Mouse (Mus musculus): ENCODE results near the gene Kremen2.

The Kremen2 gene

DNA sequence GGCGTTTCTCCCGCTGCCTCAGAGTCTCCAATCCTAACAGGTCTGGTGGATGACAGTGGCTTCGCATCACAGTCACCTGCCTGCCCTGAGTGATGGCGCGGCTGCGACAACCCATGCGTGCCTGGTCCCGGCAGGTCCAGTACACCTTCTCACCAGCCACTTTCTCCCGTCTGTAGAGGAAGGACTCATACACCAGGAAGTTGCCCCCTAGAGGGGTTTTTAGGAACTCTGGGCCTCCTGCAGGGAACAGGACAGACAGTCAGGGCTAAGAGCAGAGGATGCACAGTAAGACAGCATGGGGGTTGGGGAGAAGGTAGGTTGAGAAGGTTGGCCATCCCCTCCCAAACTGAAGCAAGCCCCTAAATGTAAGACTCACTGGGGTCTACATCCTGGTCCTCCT, 14.6 kb upstream of the Kremen2 start:
- no peak for DNase-seq (ENCODE audit: low spot score)

DNA sequence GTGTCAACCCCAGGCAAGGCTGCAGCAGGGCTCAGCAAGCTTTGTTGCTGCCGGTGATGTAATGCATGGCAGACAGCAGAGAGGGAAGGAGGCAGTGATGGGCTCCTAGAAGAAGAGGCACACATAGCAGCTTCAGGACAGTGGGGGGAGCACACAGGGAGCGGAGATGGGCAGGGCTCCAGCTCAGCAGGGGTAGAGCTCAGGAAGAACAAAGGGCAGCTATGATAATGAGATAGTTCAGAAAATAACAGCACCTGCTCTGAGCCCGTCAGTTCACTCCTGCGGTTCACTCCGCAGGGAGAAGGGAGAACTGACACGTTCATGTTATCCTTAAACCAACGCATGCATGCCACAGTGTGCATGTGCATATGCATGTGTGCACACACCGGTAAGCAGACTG, 13.2 kb upstream of the Kremen2 start:
- DNase-seq (ENCODE audit: low spot score): no peak

DNA sequence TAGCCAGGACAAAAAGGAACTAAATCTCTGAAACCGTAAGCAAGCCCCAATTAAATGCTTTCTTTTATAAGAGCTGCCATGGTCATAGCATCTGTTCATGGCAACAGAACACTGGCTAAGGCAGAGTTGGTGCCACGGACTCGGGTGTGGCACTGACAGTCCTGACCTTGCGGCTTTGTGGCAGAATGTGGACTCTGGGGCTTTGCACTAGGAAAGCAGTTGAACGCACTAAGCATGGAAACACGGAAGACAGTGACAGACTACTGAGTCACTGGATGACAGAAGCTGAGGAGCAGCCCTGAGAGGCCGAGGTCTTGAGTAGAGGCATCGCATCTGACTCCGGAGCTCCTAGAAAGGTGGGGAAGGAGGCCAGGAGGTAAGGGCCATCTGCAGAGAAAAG, 11.9 kb upstream of the Kremen2 start:
- DNase-seq (ENCODE audit: low spot score): no peak

DNA sequence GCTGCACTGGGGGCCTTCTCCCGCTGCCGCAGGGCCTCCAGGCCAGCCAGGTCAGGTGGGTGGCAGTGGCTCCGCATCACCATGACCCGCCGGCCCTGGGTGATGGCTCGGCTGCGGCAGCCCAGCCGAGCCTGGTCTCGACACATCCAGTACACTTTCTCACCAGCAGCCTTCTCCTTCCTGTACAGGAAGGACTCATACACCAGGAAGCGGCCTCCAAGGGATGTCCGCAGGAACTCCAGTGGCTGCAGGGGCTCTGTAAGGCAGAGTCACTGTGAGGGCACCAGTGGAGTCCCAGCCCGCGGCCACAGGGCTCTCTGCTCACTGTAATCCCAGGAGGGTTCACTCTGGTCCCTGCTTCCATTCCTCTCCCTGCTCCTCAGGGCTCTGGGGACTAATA, 10.1 kb upstream of the Kremen2 start:
- DNase-seq (ENCODE audit: low spot score): no peak

DNA sequence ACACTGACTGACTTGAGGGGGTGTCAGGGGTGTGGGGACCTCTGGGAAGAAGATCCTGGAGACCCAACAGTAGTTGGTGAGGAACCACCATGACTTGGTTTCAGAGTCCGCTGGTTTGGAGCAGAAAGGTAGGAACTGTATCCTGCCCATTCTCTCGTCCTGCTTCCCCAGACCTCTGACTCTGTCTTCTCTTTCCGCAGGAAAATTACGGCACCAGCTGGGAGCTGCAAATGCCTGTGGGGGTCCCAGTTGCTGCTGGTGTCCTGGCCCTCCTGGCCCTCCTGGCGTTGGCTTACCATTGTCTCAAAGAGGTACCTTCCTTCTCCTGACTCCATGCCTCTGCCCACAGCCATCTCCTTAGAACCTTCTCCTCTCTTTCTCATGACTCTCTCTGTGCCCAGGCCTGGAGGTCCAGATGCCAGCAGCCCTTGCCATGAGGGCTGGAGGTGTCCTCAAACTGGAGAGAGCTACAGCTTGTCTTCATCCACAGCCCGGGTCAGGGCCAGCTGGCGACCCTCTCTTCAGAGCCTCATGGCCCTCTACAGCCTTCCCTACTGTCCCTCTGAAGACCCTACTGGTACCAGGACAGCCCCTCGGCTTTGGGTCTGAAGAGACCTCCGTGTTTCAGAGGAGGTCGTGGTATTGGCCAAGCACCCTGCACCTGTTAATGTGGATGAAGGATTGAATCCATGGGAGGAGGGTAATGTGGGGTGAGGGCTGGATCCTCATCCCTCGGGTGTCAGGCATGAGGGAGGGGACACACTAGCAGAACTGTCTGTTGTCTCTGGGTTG, 4.0 kb upstream of the Kremen2 start:
- DNase-seq (ENCODE audit: low spot score): no peak

DNA sequence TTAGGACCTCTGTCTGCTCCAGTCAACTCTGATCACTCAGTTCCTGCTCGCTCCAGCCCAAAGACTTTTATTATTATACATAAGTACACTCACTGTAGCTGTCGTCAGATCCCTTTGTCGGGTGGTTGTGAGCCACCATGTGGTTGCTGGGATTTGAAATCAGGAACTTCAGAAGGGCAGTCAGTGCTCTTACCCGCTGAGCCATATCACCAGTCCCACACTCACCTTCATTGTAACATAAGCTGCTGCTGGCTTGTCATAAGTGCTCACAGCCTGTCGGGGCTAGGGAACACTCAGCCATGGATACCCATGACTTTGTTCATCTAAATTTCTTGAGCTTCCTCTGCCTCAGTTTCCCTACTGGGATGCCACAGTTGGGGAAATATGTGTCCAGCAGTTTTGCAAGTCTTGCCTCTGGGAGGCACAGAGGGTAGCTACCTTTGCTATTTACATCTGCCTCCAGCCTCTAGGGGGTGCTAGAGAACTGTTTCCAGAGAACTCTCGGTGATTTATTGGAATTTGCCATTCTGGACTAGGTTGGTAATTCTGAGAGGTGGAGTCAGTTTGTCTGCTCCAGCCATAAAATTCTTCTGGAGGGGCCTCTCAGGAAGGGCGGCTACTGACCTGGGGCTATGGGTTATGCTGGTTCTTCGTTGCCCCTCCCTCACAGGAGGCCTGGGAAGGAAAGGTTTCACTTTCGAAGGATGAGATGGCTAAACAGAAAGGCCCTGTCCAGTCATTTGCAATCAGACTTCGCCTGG, 3.2 kb upstream of the Kremen2 start:
- DNase-seq (ENCODE audit: low spot score): peak; percentile 77

DNA sequence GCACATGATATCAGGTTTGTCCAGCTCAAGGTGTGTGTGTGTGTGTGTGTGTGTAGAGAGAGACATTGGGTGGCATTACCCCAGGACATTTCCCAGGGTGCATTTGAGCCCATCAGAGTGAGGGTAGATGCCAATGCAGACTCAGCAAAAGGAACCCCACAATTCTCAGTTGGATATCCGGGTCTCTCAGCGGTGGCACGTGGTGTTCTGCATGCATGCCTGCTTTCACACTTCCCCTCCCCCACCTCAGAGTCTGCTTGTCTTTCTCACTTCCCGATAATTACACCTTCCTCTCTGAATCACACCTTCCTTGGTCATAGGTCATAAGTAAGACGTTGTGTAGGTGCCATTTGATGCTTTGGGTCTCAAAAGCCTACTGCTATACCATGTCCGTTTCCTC, 2.4 kb upstream of the Kremen2 start:
- no peak for DNase-seq (ENCODE audit: low spot score)

DNA sequence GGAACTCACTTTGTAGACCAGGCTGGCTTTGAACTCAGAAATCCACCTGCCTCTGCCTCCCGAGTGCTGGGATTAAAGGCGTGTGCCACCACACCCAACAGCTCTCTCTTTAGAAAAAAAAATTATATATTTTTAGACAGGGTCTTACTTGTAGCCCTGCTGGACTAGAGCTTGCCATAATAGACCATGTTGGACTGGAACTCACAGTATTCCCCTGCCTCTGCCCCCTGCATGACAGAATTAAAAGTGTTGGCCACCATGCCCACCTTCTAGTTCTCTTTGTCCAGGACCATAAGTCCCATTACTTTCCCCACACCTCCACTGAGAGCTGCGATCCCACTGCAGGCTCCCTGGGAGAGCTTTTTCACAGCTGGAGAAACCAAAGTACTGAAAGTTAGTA, 1.8 kb upstream of the Kremen2 start:
- DNase-seq (ENCODE audit: low spot score): no peak

DNA sequence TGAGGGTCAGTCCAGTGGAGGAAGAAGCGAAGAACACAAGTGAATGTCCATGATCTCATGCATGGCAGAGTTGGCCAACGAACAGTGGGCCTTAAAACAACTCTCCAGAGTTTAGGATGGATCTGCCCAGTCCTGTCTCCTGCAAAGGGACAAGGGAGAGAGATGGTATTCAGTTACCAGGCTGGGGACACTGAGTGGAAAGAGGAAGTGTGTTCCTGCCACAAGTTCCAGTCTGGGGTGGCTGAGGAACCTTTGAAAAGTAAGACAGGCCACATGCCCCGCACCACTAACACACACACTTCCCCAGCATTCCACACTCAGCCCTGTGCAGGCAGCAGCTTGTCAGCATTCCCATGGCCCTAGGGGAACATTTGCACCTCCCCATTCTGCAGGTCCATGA, 1.1 kb upstream of the Kremen2 start:
- DNase-seq (ENCODE audit: low spot score): no peak

DNA sequence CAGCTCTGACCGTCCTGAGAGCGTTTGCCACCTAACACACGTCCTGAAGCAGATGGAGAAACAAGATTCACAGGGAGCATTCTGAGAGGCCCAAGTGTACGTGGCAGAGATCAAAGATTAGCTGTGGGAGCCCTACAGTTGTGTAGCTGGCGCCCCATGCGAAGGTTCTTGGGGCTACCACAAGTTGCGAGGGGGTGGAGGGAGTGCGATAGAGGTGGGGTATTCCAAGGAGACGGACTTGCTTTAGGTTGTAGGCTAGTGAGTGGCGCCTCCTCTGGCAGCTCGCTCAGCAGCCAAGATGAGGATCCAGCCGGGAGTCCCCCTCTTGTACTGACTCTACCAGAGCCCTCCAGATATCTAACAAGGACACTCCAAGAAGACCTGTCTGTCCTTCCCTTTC, 678 bp upstream of the Kremen2 start:
- DNase-seq (ENCODE audit: low spot score): no peak

DNA sequence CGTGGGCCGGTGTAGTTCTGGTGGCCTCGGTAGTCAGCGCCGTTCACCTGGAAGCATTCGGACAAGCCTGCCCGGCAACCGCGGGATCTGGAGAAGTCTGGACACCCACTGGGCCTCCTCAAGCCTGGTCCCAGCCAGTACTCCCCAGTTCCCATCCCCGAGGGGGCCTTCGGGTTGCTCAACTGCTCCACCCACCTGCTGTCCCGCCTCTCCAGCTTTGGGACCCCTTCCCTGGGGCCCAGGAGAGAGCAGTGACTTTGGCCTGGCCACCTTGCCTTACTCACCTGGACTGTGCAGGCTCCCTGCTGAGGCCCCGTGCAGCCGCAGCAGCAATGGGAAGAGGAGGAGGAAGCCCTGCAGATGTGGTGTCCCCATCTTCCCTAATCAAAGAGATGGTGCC, 982 bp downstream of the Kremen2 start:
- DNase-seq (ENCODE audit: low spot score): no peak

DNA sequence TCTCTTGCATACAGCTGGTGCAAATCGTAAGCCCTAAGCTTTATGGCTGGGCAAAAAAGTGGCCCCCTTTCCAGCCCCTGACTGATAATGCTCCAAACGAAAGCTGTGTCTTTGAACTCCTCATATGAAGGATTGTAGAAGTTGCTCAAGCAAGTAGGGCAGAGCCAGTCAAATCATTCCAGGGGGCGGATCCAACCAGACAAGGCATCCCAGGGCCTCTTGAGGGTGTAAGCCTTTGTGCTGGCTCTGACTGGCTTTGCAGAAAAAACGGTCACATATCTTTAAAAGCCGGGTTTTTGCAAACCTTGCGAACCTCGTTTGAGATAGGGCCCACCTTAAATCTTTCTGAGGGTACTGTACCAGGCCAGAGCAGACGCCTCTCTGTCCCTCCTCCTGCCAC, 1.6 kb downstream of the Kremen2 start:
- no peak for DNase-seq (ENCODE audit: low spot score)

DNA sequence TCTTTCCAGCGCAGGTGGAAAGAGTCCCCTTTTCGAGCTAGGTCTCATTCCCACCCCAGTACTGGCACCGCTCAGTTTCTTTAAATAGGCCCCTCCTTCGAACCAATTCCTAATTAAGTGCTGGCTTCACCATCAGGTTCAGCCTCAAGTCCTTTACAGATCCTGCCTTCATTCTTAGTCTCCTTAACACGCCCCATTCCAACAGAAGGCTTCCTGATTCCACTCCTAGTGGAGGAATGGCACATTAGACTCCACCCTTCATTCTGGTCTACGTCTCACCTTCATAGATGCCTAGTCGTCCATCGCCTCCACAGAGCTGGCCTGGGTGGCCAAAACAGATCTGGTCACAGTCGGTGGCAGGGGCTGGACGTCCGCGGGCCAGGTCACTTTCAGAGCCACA, 2.7 kb downstream of the Kremen2 start:
- DNase-seq (ENCODE audit: low spot score): no peak

DNA sequence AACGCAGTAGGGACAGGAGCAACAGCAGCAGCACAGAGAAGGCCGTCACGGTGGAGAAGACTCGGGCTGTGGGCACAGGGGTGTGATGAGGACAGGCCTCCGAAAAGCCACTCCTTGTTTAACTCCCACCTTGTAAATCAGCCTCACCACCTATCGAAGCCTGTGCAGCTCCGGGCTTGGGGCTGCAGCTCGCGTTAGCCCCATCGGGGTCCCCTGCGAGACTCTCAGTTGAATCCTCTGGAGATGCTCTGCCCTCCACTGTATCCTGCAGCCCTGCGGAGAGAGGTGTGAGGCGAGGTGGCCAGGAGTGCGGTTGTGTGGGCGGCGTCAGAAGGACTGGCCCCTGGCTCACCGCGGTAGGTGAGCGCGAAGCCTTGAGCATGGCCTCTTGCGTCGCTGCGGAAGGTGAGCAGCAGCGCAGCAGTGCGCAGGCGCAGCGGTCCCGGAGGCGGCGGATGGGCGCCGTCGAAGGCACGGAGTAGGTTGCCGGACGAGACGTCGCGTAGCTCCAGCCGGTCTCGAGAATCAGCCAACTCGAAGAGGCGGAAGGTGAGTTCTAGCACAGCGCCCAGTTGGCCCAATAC, 3.3 kb downstream of the Kremen2 start:
- no peak for DNase-seq (ENCODE audit: low spot score)

DNA sequence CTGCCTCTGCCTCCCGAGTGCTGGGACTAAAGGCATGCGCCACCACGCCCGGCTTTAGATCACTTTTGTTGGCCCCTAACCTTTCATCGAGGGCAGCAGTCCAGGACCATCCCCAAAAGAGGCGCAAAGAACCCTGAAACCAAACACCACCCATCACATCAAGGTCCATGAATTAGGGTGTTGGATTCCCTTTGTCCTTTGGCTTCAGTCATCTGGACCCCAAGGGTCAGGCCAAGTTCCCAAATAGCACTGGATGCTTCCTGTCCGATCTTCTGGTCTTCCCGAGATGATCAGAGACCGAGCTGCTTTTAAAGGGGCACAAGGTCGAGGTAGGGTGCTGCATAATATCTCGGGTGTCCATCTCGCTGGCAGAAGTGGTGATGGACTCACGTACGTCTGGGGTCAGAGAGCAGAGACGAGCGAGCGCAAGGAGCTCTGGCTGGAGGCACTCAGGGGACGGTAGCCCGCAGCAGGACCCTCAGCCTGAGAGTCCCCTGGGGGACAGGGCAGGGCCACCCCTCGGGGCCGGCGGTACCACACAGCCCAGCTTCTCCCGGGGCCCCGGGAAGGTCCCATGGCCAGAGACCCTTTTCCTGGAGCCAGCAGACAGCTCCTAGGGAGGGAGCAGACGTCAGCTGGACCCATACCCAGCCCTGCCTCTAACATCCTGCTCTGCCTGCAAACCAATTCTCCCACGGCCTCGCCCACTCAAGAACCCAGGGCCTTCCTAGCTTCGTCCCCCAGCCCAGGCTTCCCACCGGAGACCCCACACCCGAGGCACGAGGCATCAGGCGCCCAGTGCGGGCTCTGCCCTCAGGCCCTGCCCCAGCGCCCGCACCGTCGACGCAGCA, 4.0 kb downstream of the Kremen2 start:
- no peak for DNase-seq (ENCODE audit: low spot score)

DNA sequence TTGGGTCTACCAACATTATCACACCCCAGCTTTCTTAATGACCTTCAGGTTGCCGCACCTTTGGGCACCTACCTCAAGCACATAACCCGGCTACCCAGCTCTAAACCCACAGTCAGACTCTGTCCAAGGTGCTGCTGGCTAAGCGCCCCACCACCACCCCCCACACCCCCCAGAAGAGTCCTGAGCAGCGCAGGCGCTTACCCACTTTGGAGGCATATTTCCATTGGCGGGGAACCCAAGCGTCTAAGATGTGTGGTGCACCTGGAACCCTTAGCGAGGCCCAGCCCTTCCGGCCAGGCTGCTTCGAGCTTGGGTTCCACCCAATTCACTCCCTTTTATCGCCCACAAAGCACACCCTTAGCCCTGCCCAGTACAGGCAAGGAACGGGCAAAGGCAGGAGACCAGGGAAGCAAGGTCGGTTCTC, 5.0 kb downstream of the Kremen2 start, which contains the start of gene Paqr4:
TSS of gene Paqr4 (minus strand) at position 270 of the 424 bp plus-strand sequence.
- DNase-seq (ENCODE audit: low spot score): no peak

DNA sequence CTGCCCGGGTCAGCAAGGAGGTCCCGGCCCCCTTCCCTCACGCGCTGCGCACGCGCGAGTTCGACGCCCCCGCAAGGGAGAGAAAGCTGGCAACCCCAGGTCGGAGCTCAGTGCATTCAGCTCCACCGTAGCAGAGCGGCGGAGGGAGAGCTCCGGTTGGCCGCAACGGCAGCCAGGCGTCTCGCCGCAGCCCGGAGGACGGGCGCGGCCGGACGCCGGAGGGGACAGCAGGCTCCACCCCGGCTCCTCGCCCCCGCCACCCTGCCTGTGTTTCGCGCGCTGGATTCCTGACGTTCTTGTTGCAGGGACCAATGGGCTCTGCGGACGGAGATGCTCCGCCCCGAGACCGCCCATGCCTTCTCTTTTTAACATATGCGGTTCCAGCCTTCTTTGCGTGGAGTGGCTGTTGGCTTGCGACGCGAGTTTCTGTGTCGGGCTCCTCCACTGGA, 5.5 kb downstream of the Kremen2 start:
- DNase-seq (ENCODE audit: low spot score): peak; percentile 78

DNA sequence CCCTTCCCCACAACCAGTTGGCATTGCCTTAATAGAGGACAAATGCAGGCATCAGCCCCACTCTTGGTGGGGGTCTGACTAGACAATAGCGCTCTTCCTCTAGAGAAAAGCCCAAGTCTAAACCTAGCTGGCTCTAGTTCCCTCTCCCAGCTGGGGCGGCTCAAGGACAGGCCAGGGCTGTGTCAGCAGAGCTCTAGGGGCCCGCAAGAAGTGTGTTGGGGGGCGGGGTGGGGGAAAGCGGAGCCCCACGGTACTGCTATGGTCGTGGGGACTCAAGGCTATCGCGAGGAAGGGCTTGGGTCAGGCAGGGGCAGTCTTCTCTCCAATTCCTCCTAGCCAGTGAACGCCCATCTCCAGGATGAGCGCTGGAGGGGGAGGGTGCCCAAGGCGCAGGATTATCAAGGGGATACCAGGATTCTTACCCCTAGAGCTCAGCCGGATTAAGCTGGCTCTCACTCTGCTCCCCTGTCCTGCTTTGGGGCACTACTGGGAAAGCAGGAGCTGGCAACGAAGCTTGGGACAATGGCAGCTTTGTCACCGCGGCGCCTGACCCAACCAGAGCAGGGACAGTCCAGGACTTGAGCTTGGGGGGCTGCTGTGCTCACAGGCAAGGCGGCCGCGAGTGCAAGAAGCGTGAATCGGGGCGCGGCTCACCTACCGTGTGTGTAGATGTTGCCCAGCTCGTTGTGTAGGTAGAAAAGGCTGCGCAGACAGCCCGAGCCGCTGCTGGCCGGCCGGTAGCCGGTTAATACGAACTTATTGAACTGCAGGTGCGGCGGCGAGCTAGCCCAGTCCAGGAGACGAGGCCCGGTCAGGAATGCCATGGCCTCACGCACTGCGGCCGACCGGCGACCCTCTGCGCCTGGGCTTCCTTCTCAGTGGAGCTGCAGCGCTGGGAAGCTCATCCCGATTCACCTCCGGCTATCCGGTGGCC, 6.2 kb downstream of the Kremen2 start:
- DNase-seq (ENCODE audit: low spot score): peak; percentile 15

DNA sequence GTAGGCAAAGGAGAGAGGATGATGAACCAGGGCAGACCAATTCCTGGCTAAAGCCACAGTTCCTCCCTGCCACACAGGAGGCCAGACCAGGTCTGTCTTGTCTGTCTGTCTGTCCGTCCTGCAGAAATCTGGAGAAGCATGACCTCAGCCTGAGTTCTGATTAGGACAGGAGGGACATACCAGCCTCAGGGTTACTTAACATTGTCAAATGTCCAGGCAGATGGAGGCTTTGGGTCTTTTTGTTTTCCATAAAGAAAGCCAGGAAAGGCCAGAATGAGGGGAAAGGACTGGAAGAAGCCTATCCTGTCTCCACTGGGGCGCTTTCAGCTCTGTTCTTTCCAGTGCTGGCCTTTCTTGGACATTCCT, 6.8 kb downstream of the Kremen2 start:
- DNase-seq (ENCODE audit: low spot score): no peak

DNA sequence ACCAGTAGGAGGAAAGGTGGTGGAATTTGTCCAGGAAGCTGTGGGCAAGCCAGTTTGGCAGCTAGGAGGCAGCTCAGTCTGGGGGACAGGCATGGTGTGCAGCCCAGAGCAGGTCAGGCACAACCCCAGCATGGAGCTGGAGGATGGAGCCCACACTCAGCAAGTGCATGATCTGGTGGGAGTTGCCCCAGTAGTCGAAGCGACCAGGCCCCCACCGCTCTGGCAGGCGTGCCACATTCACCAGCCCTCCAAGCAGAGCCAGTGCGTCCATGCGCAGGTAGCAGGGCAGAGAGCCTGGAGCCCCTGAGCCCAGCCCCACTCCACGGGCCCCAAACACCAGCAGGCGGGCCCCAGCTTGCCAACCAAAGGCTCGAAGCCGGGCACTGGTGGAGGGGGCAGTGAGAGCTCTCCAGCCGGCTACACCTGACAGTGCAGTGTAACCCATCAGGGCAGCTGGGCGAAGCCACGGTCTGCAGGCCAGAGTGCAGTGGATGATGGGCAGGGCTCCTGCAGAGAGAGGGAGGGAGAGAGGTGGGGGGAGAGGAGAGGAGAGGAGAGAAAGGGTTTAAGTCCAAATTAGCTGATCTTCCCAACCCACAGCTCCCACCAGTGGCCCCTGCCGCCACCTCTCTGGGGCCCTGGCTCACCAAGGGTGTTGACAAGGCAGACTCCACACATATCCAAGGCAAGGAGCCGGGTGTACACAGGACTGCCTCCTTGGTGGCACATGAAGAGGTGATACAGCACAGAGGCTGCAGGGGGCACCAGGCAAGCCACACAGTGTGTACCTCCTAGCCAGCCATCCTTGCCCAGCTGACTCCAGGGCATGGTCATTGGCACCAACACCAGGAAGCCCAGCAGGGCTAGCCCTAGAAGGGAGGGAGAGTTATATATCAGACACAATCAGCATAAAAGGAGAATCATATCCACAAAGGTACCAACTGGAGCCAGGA, 7.9 kb downstream of the Kremen2 start:
- DNase-seq (ENCODE audit: low spot score): no peak
